Mouse (Mus musculus) layer of hippocampus, adult 2 months (tissue): Measurements from ENCODE around the gene Thy1. TPM values are rescaled to one million over a fixed set of nuclear protein-coding genes. Genes with fewer than 3 reads are reported as not detected.

Experiments
- DNase-seq, 2 experiments: peaks; one replicate each; pipeline ENCODE4 v3.0.0; 2022; ENCODE audit warnings: low spot score in 2 of 2
- H3K27ac ChIP-seq: fragments of 200-600 bp; 2 replicates; pipeline ENCODE4 v1.8.1; 2022
- H3K4me3 ChIP-seq: fragments of 200-600 bp; 2 replicates; pipeline ENCODE4 v1.8.1; 2022; ENCODE audit warnings: mild to moderate bottlenecking
- CTCF ChIP-seq: fragments of 200-600 bp; conservative IDR thresholded peaks from 2 replicates; pipeline ENCODE4 v1.8.1; 2022; ENCODE audit warnings: antibody characterized with exemption, mild to moderate bottlenecking, moderate library complexity
- total RNA-seq, 2 experiments: library from RNA; stranded (reverse); gene quantifications; 2 replicates each; pipeline ENCODE4 v1.2.3; 2021

Thy1 gene
- total RNA-seq, 2 experiments from 2014 or later, result 854 to 892 TPM

DNA sequence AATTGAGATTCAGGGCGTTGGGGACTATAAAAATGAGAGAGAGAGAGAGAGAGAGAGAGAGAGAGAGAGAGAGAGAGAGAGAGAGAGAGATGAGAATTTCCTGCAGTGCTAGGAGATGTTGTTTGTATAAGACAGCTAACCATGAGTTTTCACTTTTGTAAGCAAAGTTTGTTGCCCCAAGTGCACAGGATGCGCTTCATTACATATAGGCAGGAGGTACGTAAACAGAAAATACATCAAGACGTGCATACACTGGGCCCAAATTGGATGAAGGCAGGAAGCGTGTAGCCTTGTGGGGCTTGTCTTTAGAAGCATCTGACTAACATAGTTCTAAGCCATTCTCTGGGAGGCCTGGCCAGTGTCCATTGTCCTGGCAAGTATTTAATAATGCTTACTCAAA, 25.3 kb upstream of the Thy1 start:
- Histone ChIP-seq H3K4me3 (no peak overlapping the region), H3K27ac (no peak overlapping the region)
- no peak for TF ChIP-seq CTCF
- DNase-seq, result no peak

DNA sequence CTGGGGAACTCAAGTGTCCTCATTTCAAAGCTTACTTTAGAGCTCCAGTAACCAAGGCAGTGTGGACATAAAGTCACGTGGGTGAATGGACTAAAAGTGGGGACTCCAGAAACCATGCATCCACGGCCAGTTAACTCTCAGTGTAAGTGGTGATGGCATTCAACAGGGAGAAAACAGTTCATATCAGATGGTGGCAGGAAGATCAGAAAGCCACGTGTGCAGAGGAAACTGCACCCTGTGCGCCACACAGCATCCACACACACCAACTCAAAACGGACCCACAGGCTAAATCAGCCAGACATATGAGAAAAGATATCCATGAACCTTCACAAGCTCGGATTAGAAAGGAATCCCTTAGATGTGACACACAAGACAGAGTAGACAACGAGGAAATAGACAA, 23.2 kb upstream of the Thy1 start:
- H3K4me3 ChIP-seq, result no peak overlapping the region
- no peak for DNase-seq
- no peak overlapping the region for H3K27ac ChIP-seq
- no peak for TF ChIP-seq CTCF

DNA sequence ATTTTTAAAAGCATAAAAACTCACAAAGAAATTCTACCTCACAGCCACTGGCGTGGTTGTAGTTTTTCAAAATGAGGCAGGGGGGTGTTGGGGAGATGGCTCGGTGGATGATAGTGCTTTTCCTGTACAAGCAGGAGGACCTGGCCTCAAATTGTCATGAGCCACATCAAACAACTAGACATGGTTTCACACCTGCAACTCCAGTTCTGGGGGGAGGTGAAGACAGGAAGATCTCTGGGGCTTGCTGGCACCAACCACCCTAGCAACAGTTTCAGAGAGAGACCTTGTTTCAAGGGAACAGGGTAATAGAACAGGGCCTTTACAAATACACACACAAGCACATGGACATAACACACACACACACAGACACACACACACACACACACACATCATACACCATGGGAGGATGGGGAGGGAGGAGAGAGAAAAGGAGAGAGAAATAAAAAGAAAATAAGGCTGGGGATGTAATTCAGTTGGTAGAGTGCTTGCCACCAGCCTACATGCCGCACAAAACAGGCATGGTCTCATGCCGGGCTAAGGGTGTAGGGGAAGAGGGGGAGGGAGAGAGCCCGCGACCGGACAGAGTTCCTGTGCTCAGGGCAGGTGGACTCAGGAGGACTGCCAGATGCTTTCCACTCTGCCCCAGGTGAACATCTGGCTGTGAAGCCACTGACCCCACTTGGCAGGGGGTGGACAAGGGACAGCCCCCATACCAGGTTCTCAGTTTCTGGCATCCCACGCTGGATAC, 20.9 kb upstream of the Thy1 start:
- no peak overlapping the region for H3K4me3 ChIP-seq
- no peak for DNase-seq
- H3K27ac ChIP-seq, result no peak overlapping the region
- TF ChIP-seq CTCF, result no peak

DNA sequence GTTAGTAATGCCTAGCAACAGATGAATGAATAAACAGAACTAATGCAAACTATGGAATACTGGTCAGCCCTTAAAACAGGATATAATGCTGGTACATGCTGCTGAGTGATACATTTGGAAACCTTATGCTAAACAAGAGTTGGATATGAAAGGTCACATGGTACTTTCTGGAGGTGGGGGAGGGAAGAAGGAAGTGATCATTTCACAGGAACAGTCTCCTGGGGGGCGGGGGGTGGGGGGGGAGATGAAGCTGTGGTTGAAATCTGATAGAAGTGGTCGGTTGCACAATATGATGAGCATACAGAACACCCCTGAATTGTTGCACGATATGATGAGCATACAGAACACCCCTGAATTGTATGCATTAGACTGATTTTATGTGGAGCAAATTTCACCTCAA, 19.1 kb upstream of the Thy1 start:
- no peak for DNase-seq
- no peak for TF ChIP-seq CTCF
- H3K4me3 ChIP-seq, result no peak overlapping the region
- no peak overlapping the region for H3K27ac ChIP-seq

DNA sequence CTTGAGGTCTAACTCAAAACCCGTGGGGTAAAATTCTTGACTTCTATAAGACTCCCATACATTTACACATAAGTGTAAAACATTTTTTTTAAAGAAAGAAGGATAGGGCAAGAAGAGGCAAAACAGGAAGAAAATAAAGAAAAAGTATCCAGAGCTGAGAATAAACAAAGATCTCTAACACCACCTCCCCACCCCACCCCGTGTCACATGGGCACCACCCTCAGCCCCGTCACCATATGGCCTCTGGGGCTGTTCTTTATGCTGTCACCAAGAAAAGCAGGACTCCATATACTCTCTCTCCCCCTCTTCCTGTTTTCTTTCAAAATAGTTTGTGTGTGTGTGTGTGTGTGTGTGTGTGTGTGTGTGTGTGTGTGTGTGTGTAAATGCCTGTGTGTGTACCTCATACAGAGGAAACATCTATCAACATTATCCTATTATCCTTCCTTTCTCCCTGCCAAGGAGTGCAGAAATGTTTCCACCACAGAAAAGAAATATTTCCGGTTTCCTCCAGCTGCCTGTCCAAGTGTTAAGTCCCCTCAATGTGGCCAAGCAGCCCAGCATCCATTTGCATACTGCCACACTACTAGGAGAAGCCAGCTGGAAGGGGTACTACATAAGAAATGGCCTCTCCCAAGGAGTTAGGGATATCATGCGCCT, 13.5 kb upstream of the Thy1 start:
- TF ChIP-seq CTCF, result no peak
- Histone ChIP-seq H3K4me3 (no peak overlapping the region), H3K27ac (no peak overlapping the region)
- no peak for DNase-seq

DNA sequence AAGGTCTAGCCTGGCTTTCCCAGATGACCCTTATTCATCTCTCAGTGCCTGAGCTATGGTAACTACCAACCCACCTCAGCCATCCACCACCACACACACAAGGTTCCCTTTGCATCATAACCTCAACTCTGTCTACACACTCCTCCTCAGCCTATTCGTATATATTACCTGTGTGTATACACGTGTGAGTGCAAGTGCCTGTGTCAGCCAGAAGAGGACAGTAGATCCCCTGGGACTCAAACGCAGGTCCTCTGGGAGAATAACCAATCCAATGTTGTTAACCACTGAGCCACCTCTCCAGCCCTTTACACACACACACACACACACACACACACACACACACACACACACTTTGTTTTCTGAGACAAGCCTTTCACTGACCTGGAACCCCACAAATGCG, 12.5 kb upstream of the Thy1 start:
- H3K4me3 ChIP-seq, result no peak overlapping the region
- DNase-seq, result no peak

DNA sequence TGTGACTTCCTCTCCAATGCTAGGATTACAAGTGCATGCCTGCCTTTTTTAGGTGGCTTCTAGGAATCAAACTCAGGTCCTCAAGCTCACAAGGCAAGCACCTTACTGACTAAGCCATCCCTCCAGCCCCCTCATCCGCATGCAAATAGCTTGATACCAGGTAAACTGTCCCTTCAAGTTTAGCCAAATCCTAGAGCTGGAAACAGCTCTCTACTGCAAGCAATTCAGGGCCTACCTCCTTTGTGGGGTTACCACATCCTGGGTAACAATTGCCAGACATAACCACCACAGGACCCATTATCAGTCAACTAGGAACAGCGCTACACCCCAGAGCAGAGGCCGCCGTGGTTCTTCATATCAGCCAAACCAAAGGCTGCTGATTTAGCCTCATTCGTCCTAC, 12.1 kb upstream of the Thy1 start:
- H3K4me3 ChIP-seq, result no peak overlapping the region
- no peak for DNase-seq
- TF ChIP-seq CTCF, result no peak

More for the DNA sequence above, 12.5 kb upstream of the Thy1 start:
- peak; percentile 44 for TF ChIP-seq CTCF
- H3K27ac ChIP-seq, result no peak overlapping the region

DNA sequence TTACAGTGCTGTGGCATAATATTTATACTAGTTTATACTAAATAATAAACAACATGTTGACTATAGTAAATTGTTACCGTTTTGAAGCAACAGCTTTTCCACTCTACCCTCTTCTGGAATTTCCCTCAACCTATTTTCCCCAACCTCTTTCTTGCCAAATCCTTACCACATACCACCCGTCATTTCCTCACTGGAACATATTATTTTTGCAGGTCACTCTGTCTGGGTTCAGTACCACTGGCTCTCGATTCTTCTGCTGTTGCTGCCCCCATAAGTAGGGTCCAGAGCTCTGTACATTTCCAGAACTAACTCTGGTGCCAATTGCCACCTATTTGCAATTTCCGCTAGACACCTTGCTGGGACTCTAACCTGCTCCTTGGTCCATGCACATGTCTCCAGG, 11.2 kb upstream of the Thy1 start:
- Histone ChIP-seq H3K4me3 (no peak overlapping the region), H3K27ac (no peak overlapping the region)
- no peak for DNase-seq
- TF ChIP-seq CTCF, result no peak

More for the DNA sequence above, 12.1 kb upstream of the Thy1 start:
- no peak overlapping the region for H3K27ac ChIP-seq

DNA sequence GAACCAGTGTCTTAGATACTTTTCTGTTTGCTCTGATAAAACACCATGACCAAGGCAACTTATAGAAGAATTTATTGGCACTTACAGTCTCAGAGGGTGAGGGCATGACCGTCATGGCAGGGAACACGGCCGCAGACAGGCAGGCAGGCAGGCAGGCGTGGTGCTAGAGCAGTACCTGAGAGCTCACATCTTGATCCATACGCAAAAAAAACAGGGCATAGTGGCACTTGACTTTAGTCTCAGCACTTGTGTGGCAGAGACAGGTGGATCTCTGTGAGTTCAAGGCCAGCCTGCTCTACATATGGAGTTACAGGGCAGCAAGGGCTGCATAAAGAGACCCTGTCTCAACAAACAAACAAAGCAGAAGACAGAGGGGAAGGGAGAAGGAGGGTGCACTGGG, 9.9 kb upstream of the Thy1 start:
- Histone ChIP-seq H3K27ac (no peak overlapping the region), H3K4me3 (no peak overlapping the region)
- no peak for TF ChIP-seq CTCF
- no peak for DNase-seq

DNA sequence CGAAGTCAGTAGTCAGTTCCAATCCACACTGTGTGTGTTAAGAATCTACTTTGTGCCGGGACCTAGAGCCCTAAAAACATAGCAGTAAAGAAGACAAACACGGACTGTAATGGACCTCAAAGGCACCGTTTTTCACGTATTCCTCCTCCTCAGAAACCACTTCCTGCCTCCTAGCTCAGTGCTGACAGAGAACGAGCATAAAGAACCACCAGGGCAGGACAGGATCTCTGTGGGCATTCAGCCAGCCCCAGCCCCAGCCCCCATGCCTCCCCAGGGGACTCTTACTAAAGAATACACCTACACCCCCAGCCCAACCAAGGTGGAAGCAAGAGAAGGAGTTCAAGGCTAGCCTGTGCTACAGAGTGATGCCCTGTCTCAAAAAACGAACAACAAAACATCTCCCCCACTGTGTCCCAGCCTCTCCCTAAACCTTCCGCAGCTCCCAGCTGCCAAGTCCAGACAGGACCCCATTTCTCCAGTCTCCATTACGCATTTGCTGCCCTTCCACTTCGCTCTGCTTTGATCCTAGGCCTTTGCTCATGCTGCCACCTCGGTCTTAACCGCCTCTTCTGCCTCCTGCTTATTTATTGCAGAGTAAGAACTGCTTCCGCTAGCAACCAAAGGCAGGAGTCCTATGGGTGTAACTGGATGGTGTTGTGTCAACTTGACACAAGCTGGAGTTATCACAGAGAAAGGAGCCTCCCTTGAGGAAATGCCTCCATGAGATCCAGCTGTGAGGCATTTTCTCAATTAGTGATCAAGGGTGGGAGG, 9.0 kb upstream of the Thy1 start:
- H3K27ac ChIP-seq, result no peak overlapping the region
- no peak overlapping the region for H3K4me3 ChIP-seq
- no peak for TF ChIP-seq CTCF
- DNase-seq, result no peak

DNA sequence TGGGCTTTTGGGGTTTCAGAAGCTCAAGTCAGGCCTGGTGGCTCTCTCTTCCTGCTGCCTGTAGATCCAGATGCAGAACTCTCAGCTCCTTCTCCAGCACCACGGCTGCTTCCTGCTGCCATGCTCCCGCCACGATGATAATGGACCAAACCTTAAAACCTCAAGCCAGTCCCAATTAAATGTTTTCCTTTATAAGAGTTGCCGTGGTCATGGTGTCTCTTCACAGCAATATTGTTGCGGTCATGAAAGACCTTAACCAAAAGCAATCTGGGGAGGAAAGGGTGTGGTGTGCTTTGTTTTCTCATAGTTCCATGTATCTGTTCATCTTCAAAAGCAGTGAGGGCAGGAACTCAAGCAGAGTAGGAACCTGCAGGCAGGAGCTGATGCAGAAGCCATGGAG, 6.1 kb upstream of the Thy1 start:
- no peak for TF ChIP-seq CTCF
- DNase-seq, result no peak
- H3K27ac ChIP-seq, result no peak overlapping the region
- no peak overlapping the region for H3K4me3 ChIP-seq

DNA sequence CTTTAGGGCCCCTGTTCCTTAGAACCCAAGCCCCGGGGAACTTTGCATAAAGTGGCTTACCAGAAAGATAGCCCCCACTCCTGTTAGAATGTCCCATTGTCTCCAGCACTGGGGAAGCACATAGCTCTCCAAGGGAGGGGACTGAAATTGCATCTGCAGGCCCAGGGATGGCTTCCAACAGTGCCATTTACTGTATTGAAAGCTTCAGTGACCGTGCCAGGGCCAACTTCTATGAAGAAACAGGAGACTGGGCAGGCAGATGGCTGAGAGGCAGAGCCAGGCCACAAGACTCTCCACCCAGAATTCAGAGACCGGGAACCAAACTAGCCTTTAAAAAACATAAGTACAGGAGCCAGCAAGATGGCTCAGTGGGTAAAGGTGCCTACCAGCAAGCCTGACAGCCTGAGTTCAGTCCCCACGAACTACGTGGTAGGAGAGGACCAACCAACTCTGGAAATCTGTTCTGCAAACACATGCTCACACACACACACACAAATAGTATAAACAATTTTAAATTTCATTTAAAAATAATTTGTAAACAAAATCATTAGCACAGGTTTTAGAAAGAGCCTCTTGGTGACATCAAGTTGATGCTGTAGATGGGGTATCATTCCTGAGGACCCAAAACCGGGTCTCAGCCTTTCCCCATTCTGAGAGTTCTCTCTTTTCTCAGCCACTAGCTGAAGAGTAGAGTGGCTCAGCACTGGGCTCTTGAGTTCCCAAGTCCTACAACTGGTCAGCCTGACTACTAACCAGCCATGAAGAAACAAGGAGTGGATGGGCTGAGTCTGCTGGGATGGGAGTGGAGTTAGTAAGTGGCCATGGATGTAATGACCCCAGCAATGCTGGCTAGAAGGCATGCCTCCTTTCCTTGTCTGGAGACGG, 1.4 kb upstream of the Thy1 start:
- no peak for DNase-seq
- TF ChIP-seq CTCF, result no peak
- Histone ChIP-seq H3K27ac (peak overlapping the region; percentile 74), H3K4me3 (no peak overlapping the region)

DNA sequence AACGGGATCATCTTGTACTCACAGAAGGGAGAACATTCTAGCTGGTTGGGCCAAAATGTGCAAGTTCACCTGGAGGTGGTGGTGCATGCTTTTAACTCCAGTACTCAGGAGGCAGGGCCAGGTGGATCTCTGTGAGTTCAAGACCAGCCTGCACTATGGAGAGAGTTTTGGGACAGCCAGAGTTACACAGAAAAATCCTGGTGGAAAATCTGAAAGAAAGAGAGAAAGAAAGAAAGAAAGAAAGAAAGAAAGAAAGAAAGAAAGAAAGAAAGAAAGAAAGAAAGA, 846 bp upstream of the Thy1 start:
- H3K4me3 ChIP-seq, result no peak overlapping the region
- H3K27ac ChIP-seq, result no peak overlapping the region
- no peak for TF ChIP-seq CTCF
- DNase-seq, result no peak
